Mouse (Mus musculus): ENCODE data around the gene Clec2e. TPM values are rescaled to one million over a fixed set of nuclear protein-coding genes. Genes with fewer than 3 reads are reported as not detected.
A peak's percentile ranks its signal among the peaks of the same experiment; 100 is the strongest.

Clec2e gene
- total and polyA plus RNA-seq, 2 experiments from 2014 or later, result not detected

DNA sequence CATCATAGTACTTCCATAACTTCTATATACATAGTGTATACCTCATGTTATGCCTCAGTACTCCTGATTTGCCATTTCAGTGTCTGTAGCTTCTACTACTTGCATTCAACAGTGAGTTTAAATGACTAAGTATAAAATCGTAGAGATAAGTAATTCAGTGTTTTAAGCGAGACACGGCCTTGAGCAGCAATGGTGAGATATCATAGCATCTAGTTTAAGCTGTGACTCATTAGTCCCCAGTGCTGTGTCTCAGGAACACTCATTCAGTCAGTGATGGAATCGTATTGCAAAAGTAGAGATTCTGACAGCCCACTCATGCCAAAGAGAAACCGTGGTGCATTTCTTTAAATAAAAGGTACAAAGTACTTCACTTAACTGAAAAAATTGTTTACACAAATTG, 49.0 kb downstream of the Clec2e start:
- 90% methylated on average over 5 of the region's 5 CpGs for whole genome bisulfite sequencing
- H3K9ac ChIP-seq (replicated peaks; ENCODE audit: low read length, poor library complexity, severe bottlenecking), result no peak overlapping the region
- no peak for DNase-seq (ENCODE audit: low spot score)
- H3K27me3 ChIP-seq (ENCODE audit: insufficient read depth, low read length), result no peaks in the 10 kb centered on the region
- H3K4me3 ChIP-seq (ENCODE audit: low read depth, low read length), result no peak overlapping the region
- H3K27ac ChIP-seq (ENCODE audit: low read depth, low read length), result no peak overlapping the region
- no peak for TF ChIP-seq CTCF (IDR thresholded peaks at IDR 0.05)
- H3K4me1 ChIP-seq (ENCODE audit: insufficient read depth, low read length), result no peaks in the 10 kb centered on the region
- H3K9me3 ChIP-seq (ENCODE audit: low read length), result no peaks in the 10 kb centered on the region
- H3K36me3 ChIP-seq (ENCODE audit: insufficient read depth, low read length), result no peaks in the 10 kb centered on the region
- ATAC-seq (ENCODE audit: low FRiP score), result no peak
- H3K4me2 ChIP-seq (ENCODE audit: low read depth, low read length, poor library complexity, severe bottlenecking), result no peak overlapping the region

DNA sequence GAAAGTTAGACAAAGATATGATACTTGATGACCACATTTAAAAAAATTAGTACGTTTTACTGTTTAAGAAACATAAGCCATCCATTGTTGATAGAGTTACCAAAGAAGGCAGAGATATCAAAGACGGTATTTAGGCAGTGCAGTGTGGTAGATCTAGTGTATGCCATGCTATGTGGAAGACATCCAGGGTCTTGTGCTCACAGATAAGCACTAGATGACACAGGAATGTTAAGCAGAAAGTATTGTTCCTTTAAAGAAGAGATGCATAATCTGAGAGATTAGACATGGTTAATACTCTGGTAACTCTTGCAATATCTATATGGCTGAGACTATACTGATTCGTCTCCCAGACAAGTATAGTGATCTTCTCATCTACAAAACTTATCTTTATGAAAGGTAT, 49.6 kb downstream of the Clec2e start:
- no peak overlapping the region for H3K4me3 ChIP-seq (ENCODE audit: low read depth, low read length)
- no peaks in the 10 kb centered on the region for H3K27me3 ChIP-seq (ENCODE audit: insufficient read depth, low read length)
- H3K4me2 ChIP-seq (ENCODE audit: low read depth, low read length, poor library complexity, severe bottlenecking), result no peak overlapping the region
- 84% methylated on average over 3 of the region's 3 CpGs for WGBS
- TF ChIP-seq CTCF (IDR thresholded peaks at IDR 0.05), result no peak
- ATAC-seq (ENCODE audit: low FRiP score) (no peak), DNase-seq (ENCODE audit: low spot score) (no peak)
- H3K36me3 ChIP-seq (ENCODE audit: insufficient read depth, low read length), result no peaks in the 10 kb centered on the region
- H3K9ac ChIP-seq (replicated peaks; ENCODE audit: low read length, poor library complexity, severe bottlenecking), result no peak overlapping the region
- H3K9me3 ChIP-seq (ENCODE audit: low read length), result no peaks in the 10 kb centered on the region
- no peaks in the 10 kb centered on the region for H3K4me1 ChIP-seq (ENCODE audit: insufficient read depth, low read length)
- no peak overlapping the region for H3K27ac ChIP-seq (ENCODE audit: low read depth, low read length)

DNA sequence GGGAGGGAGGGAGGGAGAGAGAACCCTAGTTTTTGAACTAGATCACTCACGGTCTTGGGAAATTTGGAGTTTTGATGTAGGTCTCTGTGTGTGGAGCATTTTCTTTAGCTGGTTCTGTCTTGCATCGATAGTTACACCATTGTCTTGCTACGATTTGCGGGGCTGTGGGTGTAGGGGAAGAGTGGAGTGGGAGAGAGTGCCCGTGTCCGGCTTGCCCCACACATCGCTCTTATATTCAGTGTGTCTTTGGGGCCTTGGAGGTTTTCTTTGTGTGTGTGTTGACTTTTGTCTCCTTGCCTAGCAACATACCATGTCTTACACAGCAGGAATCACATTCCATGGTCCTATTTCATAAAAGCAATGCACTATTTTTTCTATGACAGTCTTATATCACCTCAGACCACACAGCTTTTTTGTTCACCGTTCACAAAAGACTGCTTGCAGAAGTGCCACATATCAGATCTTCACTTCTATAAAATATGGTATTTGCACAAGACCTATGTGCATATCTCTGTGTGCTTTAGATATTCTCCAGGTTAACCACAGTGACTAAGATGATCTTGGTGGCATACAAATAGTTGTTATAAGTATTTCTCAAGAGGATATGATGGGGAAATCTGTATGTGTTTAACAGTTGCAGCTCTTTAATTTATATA, 51.0 kb downstream of the Clec2e start:
- DNase-seq (ENCODE audit: low spot score) (peak; percentile 5), ATAC-seq (ENCODE audit: low FRiP score) (no peak)
- Histone ChIP-seq H3K4me2 (ENCODE audit: low read depth, low read length, poor library complexity, severe bottlenecking) (peak overlapping the region; percentile 48), H3K9ac (replicated peaks; ENCODE audit: low read length, poor library complexity, severe bottlenecking) (peak overlapping the region; percentile 37; the same call in 1 of the 2 replicates), H3K27me3 (ENCODE audit: insufficient read depth, low read length) (no peaks in the 10 kb centered on the region), H3K36me3 (ENCODE audit: insufficient read depth, low read length) (no peaks in the 10 kb centered on the region), H3K27ac (ENCODE audit: low read depth, low read length) (0 out of 2 replicates have a peak overlapping the region, but pooled peaks have one; percentile 32), H3K4me1 (ENCODE audit: insufficient read depth, low read length) (no peaks in the 10 kb centered on the region), H3K4me3 (ENCODE audit: low read depth, low read length) (peak overlapping the region; percentile 31), H3K9me3 (ENCODE audit: low read length) (no peaks in the 10 kb centered on the region)
- TF ChIP-seq CTCF (IDR thresholded peaks at IDR 0.05), result no peak
- under 1% methylated on average over 8 of the region's 8 CpGs for WGBS

DNA sequence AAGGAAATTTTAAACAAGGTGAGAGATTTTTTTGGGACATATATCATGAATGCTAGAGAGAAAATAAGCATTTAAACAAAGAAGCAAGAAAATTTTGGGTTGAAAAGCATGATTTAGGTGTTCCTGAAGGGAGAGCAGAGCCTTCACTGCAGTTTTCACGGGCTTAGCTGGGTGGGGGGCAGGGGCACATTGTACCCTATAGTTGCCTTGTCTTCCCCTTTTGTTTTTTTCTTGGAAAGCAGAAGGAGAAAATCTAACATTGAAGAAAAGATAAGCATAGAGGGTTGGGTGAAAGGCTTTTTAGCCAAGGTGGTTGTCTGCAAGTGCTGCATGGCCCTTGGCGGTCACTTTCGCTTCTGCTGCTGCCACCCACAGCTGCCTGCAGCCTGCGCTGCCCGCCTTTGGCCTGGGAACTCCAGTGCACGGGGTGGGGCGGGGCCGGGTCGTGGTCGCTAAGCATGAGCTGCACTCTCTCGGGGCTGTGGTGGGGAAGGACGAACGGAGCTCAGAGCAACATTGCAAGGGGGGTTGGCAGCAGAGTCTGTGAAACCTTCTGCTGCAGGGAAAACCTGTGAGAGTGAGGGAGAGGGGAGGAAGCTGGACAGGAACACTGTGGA, 51.7 kb downstream of the Clec2e start:
- H3K36me3 ChIP-seq (ENCODE audit: insufficient read depth, low read length), result no peaks in the 10 kb centered on the region
- DNase-seq (ENCODE audit: low spot score) (peak; percentile 64), ATAC-seq (ENCODE audit: low FRiP score) (peak; percentile 92)
- H3K9ac ChIP-seq (replicated peaks; ENCODE audit: low read length, poor library complexity, severe bottlenecking), result peak overlapping the region; percentile 59
- 1% methylated on average over 13 of the region's 13 CpGs for WGBS
- H3K4me2 ChIP-seq (ENCODE audit: low read depth, low read length, poor library complexity, severe bottlenecking), result peak overlapping the region; percentile 59
- H3K4me1 ChIP-seq (ENCODE audit: insufficient read depth, low read length), result no peaks in the 10 kb centered on the region
- TF ChIP-seq CTCF (IDR thresholded peaks at IDR 0.05), result no peak; the same call in 1 of the 2 replicates
- H3K27ac ChIP-seq (ENCODE audit: low read depth, low read length), result no peak overlapping the region
- no peaks in the 10 kb centered on the region for H3K27me3 ChIP-seq (ENCODE audit: insufficient read depth, low read length)
- peak overlapping the region; percentile 37 for H3K4me3 ChIP-seq (ENCODE audit: low read depth, low read length)
- H3K9me3 ChIP-seq (ENCODE audit: low read length), result no peaks in the 10 kb centered on the region

DNA sequence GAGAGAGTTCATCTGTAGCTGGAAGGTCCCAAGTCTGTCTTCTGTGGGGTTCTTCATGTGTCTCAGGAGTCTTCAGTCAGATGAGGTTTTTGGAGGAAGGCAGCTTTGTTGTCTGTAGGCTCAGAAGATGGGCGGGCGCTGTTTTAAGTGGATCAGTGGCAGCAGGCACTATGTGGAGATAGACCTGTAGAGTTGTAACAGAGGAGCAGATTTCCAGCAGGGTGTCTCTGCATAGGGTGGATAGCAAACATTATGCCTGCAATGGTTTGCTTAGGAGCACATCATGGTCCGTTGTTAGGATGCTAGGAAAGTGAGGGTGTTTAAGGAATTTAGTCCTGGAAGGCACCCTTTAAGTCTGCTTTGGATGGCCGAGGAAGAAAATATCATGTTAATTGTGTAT, 52.3 kb downstream of the Clec2e start:
- 42% methylated on average over 4 of the region's 4 CpGs for WGBS
- H3K4me2 ChIP-seq (ENCODE audit: low read depth, low read length, poor library complexity, severe bottlenecking), result no peak overlapping the region
- no peaks in the 10 kb centered on the region for H3K4me1 ChIP-seq (ENCODE audit: insufficient read depth, low read length)
- DNase-seq (ENCODE audit: low spot score) (no peak), ATAC-seq (ENCODE audit: low FRiP score) (no peak)
- no peak for TF ChIP-seq CTCF (IDR thresholded peaks at IDR 0.05)
- no peak overlapping the region for H3K9ac ChIP-seq (replicated peaks; ENCODE audit: low read length, poor library complexity, severe bottlenecking)
- H3K27me3 ChIP-seq (ENCODE audit: insufficient read depth, low read length), result no peaks in the 10 kb centered on the region
- no peak overlapping the region for H3K27ac ChIP-seq (ENCODE audit: low read depth, low read length)
- no peaks in the 10 kb centered on the region for H3K9me3 ChIP-seq (ENCODE audit: low read length)
- no peaks in the 10 kb centered on the region for H3K36me3 ChIP-seq (ENCODE audit: insufficient read depth, low read length)
- no peak overlapping the region for H3K4me3 ChIP-seq (ENCODE audit: low read depth, low read length)

DNA sequence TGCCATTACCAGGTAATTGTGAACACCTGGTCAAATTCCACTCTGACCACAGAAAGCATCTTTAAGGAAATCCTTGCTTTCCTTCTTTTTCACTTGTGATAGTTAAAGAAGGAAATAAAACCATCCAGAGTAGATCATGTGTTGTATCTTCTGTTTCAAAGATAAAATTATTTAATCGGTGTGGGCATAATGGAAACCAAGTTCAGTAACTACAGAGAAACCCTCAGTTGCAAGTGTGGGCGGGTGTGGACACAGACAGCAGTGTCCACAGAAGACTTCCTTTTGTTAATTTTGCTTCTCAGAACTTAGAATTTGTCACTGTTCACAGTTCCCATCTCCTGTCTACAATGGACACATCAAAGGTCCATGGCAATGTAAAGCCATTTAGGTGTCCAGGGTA, 55.1 kb downstream of the Clec2e start, which contains the start of gene Klrb1f:
Gene Klrb1f, plus strand, starts transcription at position 301 of the 400 bp plus-strand sequence.
- Histone ChIP-seq H3K4me1 (ENCODE audit: insufficient read depth, low read length) (no peaks in the 10 kb centered on the region), H3K27ac (ENCODE audit: low read depth, low read length) (no peak within 1 kb of the TSS), H3K9ac (replicated peaks; ENCODE audit: low read length, poor library complexity, severe bottlenecking) (no peak within 1 kb of the TSS), H3K9me3 (ENCODE audit: low read length) (no peaks in the 10 kb centered on the region), H3K36me3 (ENCODE audit: insufficient read depth, low read length) (no peaks in the 10 kb centered on the region), H3K27me3 (ENCODE audit: insufficient read depth, low read length) (no peaks in the 10 kb centered on the region), H3K4me3 (ENCODE audit: low read depth, low read length) (no peak within 1 kb of the TSS), H3K4me2 (ENCODE audit: low read depth, low read length, poor library complexity, severe bottlenecking) (no peak within 1 kb of the TSS)
- 91% methylated on average over 2 of the region's 2 CpGs for WGBS
- no peak for TF ChIP-seq CTCF (IDR thresholded peaks at IDR 0.05)
- DNase-seq (ENCODE audit: low spot score) (no peak), ATAC-seq (ENCODE audit: low FRiP score) (no peak)
